37 mouse cellular contexts compared by ENCODE assay signal in the genomic region with DNA sequence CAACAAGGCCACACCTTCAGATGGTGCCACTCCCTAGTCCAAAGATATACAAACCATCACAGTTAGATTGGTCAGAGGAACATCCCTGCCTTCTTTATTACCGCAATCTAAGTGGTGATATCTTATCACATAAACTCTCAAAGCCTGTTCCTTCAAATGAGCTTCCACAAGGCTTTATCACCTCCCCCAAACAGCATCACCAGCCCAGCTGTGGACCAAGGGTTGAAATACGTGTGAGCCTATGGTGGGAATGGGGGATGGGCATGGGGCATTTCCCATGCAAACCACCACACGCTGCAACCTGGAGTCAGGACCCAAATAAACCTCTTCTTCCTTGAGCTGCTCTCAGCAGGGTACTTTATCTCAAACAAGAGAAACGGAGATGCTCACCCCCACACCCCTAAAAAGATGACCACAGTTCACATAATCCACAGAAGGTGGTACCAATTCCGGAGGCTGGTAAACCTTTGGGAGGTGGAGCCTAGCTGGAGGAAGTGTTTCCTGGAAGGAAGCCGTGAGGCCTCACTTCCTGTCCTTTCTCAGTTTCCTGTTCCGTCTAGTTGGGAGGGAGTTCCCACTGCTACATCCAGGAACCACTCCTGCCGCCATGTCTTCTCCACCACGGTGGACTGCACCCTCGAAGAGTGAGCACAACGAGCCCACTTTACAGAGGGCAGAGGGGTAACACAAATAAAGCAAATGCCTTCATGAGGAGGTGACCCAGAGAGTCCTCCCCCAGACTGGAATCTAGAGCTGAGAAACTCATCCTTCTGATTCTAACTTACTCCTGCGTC. TPM values are rescaled to one million over a fixed set of nuclear protein-coding genes. Genes with fewer than 3 reads are reported as not detected.
"Had no signal": no experiment of that assay in that cellular context is flagged by ENCODE, and none has a peak within 500 bp of the region (broad histone marks: within the 10 kb centered on the region; RNA-seq: fewer than 3 reads in every experiment).

No protein-coding gene starts in this region.

- H3K4me3 ChIP-seq: limb, embryonic 10.5 days; limb, embryonic 12.5 days; limb, embryonic 13.5 days; limb, embryonic 15.5 days; liver, embryonic 12.5 days; liver, embryonic 13.5 days; liver, embryonic 15.5 days; lung, embryonic 15.5 days; megakaryocyte, embryonic 14.5 days; midbrain, embryonic 10.5 days; midbrain, embryonic 12.5 days; midbrain, embryonic 13.5 days; midbrain, embryonic 15.5 days; myocyte; neural tube, embryonic 12.5 days; neural tube, embryonic 13.5 days had no signal

- DNase-seq: left cerebral cortex, postnatal 4 days; liver; liver, embryonic 13.5 days; liver, postnatal 0 days; lung, adult 18-20 months; lung, adult 2 months; lung, embryonic 14.5 days; lung, postnatal 10 days; lung, postnatal 14 days; lung, postnatal 36 days; lung, postnatal 4 days; midbrain, embryonic 14.5 days had no signal

- H3K9me3 ChIP-seq: limb, embryonic 10.5 days; liver, embryonic 13.5 days; liver, embryonic 15.5 days; lung, embryonic 15.5 days; midbrain, embryonic 10.5 days; midbrain, embryonic 12.5 days; midbrain, embryonic 13.5 days; midbrain, embryonic 15.5 days; neural tube, embryonic 12.5 days; neural tube, embryonic 13.5 days had no signal

- H3K36me3 ChIP-seq: limb, embryonic 10.5 days; limb, embryonic 12.5 days; limb, embryonic 13.5 days; limb, embryonic 15.5 days; liver, embryonic 12.5 days; liver, embryonic 13.5 days; liver, embryonic 15.5 days; lung, embryonic 15.5 days; midbrain, embryonic 10.5 days; midbrain, embryonic 12.5 days; midbrain, embryonic 13.5 days; midbrain, embryonic 15.5 days; neural tube, embryonic 12.5 days; neural tube, embryonic 13.5 days had no signal

- H3K27me3 ChIP-seq: limb, embryonic 12.5 days; limb, embryonic 15.5 days; liver, embryonic 12.5 days; liver, embryonic 13.5 days; liver, embryonic 15.5 days; lung, embryonic 15.5 days; megakaryocyte, embryonic 14.5 days; midbrain, embryonic 12.5 days; midbrain, embryonic 13.5 days; midbrain, embryonic 15.5 days; neural tube, embryonic 12.5 days; neural tube, embryonic 13.5 days had no signal

- H3K27ac ChIP-seq: limb, embryonic 10.5 days; limb, embryonic 12.5 days; limb, embryonic 13.5 days; limb, embryonic 15.5 days; liver, embryonic 12.5 days; liver, embryonic 13.5 days; liver, embryonic 14.5 days; liver, embryonic 15.5 days; lung, embryonic 15.5 days; macrophage; midbrain, embryonic 10.5 days; midbrain, embryonic 12.5 days; midbrain, embryonic 13.5 days; midbrain, embryonic 15.5 days; neural tube, embryonic 12.5 days; neural tube, embryonic 13.5 days had no signal

- H3K9ac ChIP-seq: limb, embryonic 12.5 days; limb, embryonic 13.5 days; limb, embryonic 15.5 days; liver, embryonic 12.5 days; liver, embryonic 13.5 days; liver, embryonic 14.5 days; liver, embryonic 15.5 days; liver, postnatal 0 days; lung, embryonic 14.5 days; lung, embryonic 15.5 days; midbrain, embryonic 12.5 days; midbrain, embryonic 13.5 days; midbrain, embryonic 15.5 days; neural tube, embryonic 12.5 days; neural tube, embryonic 13.5 days had no signal

- H3K4me1 ChIP-seq: limb, embryonic 15.5 days; liver, embryonic 12.5 days; liver, embryonic 13.5 days; liver, embryonic 15.5 days; lung, embryonic 15.5 days; megakaryocyte, embryonic 14.5 days; midbrain, embryonic 10.5 days; midbrain, embryonic 12.5 days; midbrain, embryonic 13.5 days; midbrain, embryonic 15.5 days; neural tube, embryonic 12.5 days; neural tube, embryonic 13.5 days had no signal

- H3K4me2 ChIP-seq: limb, embryonic 12.5 days; limb, embryonic 13.5 days; limb, embryonic 15.5 days; liver, embryonic 11.5 days; liver, embryonic 12.5 days; liver, embryonic 13.5 days; liver, embryonic 15.5 days; lung, embryonic 14.5 days; lung, embryonic 15.5 days; midbrain, embryonic 11.5 days; midbrain, embryonic 12.5 days; midbrain, embryonic 13.5 days; midbrain, embryonic 15.5 days; neural tube, embryonic 12.5 days; neural tube, embryonic 13.5 days had no signal

- ATAC-seq: liver, embryonic 12.5 days; liver, postnatal 0 days; lung, postnatal 0 days; midbrain, embryonic 13.5 days; midbrain, embryonic 15.5 days; midbrain, embryonic 16.5 days had no signal

RNA-seq across cellular contexts. Expression of gene Adamts18, which starts 11.5 kb away (rescaled TPM):
- total RNA-seq: megakaryocyte progenitor cell, adult 5-6 weeks; megakaryocyte-erythroid progenitor cell, adult 5-6 weeks; monocyte, adult 5-6 weeks had no signal
- polyA plus RNA-seq: liver, adult 2 months; liver, postnatal 0 days; lung, adult 2 months; macrophage; myocyte had no signal
